Mouse (Mus musculus) ovary, postnatal 14 days (tissue): ENCODE results near the gene Ncam2.

Experiments used
- DNase-seq: peaks from one replicate; pipeline ENCODE4 v3.0.0; 2022; ENCODE audit warnings: low spot score

Ncam2 gene

GRCm38 (mm10) chr16:81200201-81201071, at the start of gene Ncam2:
TSS of gene Ncam2 (plus strand) at chr16:81200697.
- peak; percentile 42 for DNase-seq

GRCm38 (mm10) chr16:81170828-81171227, 29.7 kb upstream of the Ncam2 start:
- DNase-seq, result no peak

- peak; percentile 6 for DNase-seq
Measured at GRCm38 (mm10) chr16:81175302-81175943, 25.1 kb upstream of the Ncam2 start.

GRCm38 (mm10) chr16:81179801-81180200, 20.7 kb upstream of the Ncam2 start:
- DNase-seq, result no peak

- no peak for DNase-seq
Measured at GRCm38 (mm10) chr16:81187579-81188179, 12.8 kb upstream of the Ncam2 start.

- no peak for DNase-seq
Measured at GRCm38 (mm10) chr16:81191621-81192020, 8.9 kb upstream of the Ncam2 start.

- no peak for DNase-seq
Measured at GRCm38 (mm10) chr16:81192607-81193006, 7.9 kb upstream of the Ncam2 start.

- no peak for DNase-seq
Measured at GRCm38 (mm10) chr16:81199467-81199866, 1.0 kb upstream of the Ncam2 start.

- DNase-seq, result no peak
Measured at GRCm38 (mm10) chr16:81201471-81201870, 974 bp downstream of the Ncam2 start.

- peak; percentile 22 for DNase-seq
Measured at GRCm38 (mm10) chr16:81201992-81202391, 1.5 kb downstream of the Ncam2 start.

- no peak for DNase-seq
Measured at GRCm38 (mm10) chr16:81202721-81203161, 2.2 kb downstream of the Ncam2 start.

GRCm38 (mm10) chr16:81204405-81205034, 4.0 kb downstream of the Ncam2 start:
- no peak for DNase-seq

- DNase-seq, result no peak
Measured at GRCm38 (mm10) chr16:81221176-81221575, 20.7 kb downstream of the Ncam2 start.

- DNase-seq, result no peak
Measured at GRCm38 (mm10) chr16:81223841-81224240, 23.3 kb downstream of the Ncam2 start.

- no peak for DNase-seq
Measured at GRCm38 (mm10) chr16:81224253-81224652, 23.8 kb downstream of the Ncam2 start.

- no peak for DNase-seq
Measured at GRCm38 (mm10) chr16:81254875-81255274, 54.4 kb downstream of the Ncam2 start.

GRCm38 (mm10) chr16:81260429-81260828, 59.9 kb downstream of the Ncam2 start:
- no peak for DNase-seq

GRCm38 (mm10) chr16:81273597-81274360, 73.3 kb downstream of the Ncam2 start:
- no peak for DNase-seq

GRCm38 (mm10) chr16:81284241-81284640, 83.7 kb downstream of the Ncam2 start:
- DNase-seq, result peak; percentile 17

- no peak for DNase-seq
Measured at GRCm38 (mm10) chr16:81284859-81285837, 84.7 kb downstream of the Ncam2 start.
